Mouse (Mus musculus): ENCODE measurements at regions not wholly inside any gene's neighbourhood (a gene's known extent, or its start where the extent isn't known, plus 50 kb on each side); places are given as distances from the start of the nearest gene placed in this dataset.

- no peak for TF ChIP-seq GATA1 (IDR thresholded peaks at IDR 0.05; ENCODE audit: borderline replicate concordance, low read length)
- TF ChIP-seq FLI1 (IDR thresholded peaks at IDR 0.05; ENCODE audit: low read length): no peak
Observed at GRCm38 (mm10) chr10:117925186-117925585, 79.4 kb upstream of the Rap1b start.
